Comparison of ENCODE assay signal across 23 mouse cellular contexts in genomic region chr14:61721302-61721701, GRCm38 (mm10).
A peak's percentile ranks its signal among the peaks of the same experiment; 100 is the strongest.
DNase-seq lines count a peak whose midpoint lies in the region; ATAC-seq and TF ChIP-seq lines count a peak whose summit lies in the region.
"Had no signal": no experiment of that assay in that cellular context is flagged by ENCODE, and none has a peak within 500 bp of the region (broad histone marks: within the 10 kb centered on the region; RNA-seq: fewer than 3 reads in every experiment).

No protein-coding gene starts in this region.

- H3K4me3 ChIP-seq in heart, embryonic 12.5 days: no peak overlapping the region
- no peak overlapping the region for H3K4me3 ChIP-seq in hindbrain, postnatal 0 days (ENCODE audit: low read length)
- no peak overlapping the region for H3K4me3 ChIP-seq in hindbrain, embryonic 13.5 days
- H3K4me3 ChIP-seq in midbrain, postnatal 0 days (ENCODE audit: low read depth, low read length): no peak overlapping the region
- H3K4me3 ChIP-seq in midbrain, embryonic 15.5 days: no peak overlapping the region
- H3K4me3 ChIP-seq: forebrain, embryonic 10.5 days; heart, embryonic 10.5 days; intestine, embryonic 15.5 days had no signal

- ATAC-seq in heart, embryonic 12.5 days (ENCODE audit: insufficient number of reproducible peaks, low FRiP score): no peak
- no peak for ATAC-seq in hindbrain, postnatal 0 days
- no peak for ATAC-seq in hindbrain, embryonic 13.5 days (ENCODE audit: low FRiP score)
- ATAC-seq in midbrain, postnatal 0 days (ENCODE audit: low FRiP score): no peak
- ATAC-seq in midbrain, embryonic 15.5 days (replicated peaks): no peak
- ATAC-seq: forebrain, embryonic 14.5 days; intestine, embryonic 15.5 days; Patski had no signal

- no peaks in the 10 kb centered on the region for H3K36me3 ChIP-seq in heart, embryonic 12.5 days
- no peaks in the 10 kb centered on the region for H3K36me3 ChIP-seq in hindbrain, postnatal 0 days (ENCODE audit: insufficient read depth, low read length)
- no peaks in the 10 kb centered on the region for H3K36me3 ChIP-seq in hindbrain, embryonic 13.5 days
- H3K36me3 ChIP-seq in midbrain, postnatal 0 days (ENCODE audit: insufficient read depth, low read length): no peaks in the 10 kb centered on the region
- no peaks in the 10 kb centered on the region for H3K36me3 ChIP-seq in midbrain, embryonic 15.5 days (replicated peaks)
- H3K36me3 ChIP-seq: forebrain, embryonic 10.5 days; G1E; heart, embryonic 10.5 days; intestine, embryonic 15.5 days had no signal

- DNase-seq in heart, adult 11 months: peak; percentile 66
- DNase-seq in hindbrain, postnatal 0 days (ENCODE audit: low spot score): no peak
- no peak for DNase-seq in midbrain, postnatal 0 days (ENCODE audit: low spot score)
- DNase-seq: adrenal gland, postnatal 10 days; adrenal gland, postnatal 36 days; B cell, adult 2 months; cerebellum, adult 18-20 months; cerebellum, adult 9-10 months; cerebellum, postnatal 14 days; gastrocnemius, postnatal 10 days; gastrocnemius, postnatal 36 days; kidney, adult 11 months had no signal

- no peak overlapping the region for H3K9ac ChIP-seq in heart, embryonic 12.5 days
- no peak overlapping the region for H3K9ac ChIP-seq in hindbrain, postnatal 0 days (replicated peaks; ENCODE audit: low read length)
- no peak overlapping the region for H3K9ac ChIP-seq in hindbrain, embryonic 13.5 days
- no peak overlapping the region for H3K9ac ChIP-seq in midbrain, postnatal 0 days (replicated peaks; ENCODE audit: low read length, poor library complexity, severe bottlenecking)
- no peak overlapping the region for H3K9ac ChIP-seq in midbrain, embryonic 15.5 days
- H3K9ac ChIP-seq: hindbrain, embryonic 14.5 days; intestine, embryonic 15.5 days had no signal

- no peaks in the 10 kb centered on the region for H3K4me1 ChIP-seq in heart, embryonic 12.5 days (replicated peaks)
- no peaks in the 10 kb centered on the region for H3K4me1 ChIP-seq in hindbrain, postnatal 0 days (ENCODE audit: insufficient read depth, low read length)
- H3K4me1 ChIP-seq in hindbrain, embryonic 13.5 days (replicated peaks): peaks cover 3% of the 10 kb centered on the region; the same call in 1 of the 2 replicates
- no peaks in the 10 kb centered on the region for H3K4me1 ChIP-seq in midbrain, postnatal 0 days (ENCODE audit: insufficient read depth, low read length)
- no peaks in the 10 kb centered on the region for H3K4me1 ChIP-seq in midbrain, embryonic 15.5 days
- H3K4me1 ChIP-seq: heart, embryonic 10.5 days; intestine, embryonic 15.5 days had no signal

- no peaks in the 10 kb centered on the region for H3K9me3 ChIP-seq in heart, embryonic 12.5 days (replicated peaks)
- no peaks in the 10 kb centered on the region for H3K9me3 ChIP-seq in hindbrain, postnatal 0 days (ENCODE audit: low read length)
- H3K9me3 ChIP-seq in hindbrain, embryonic 13.5 days: no peaks in the 10 kb centered on the region
- no peaks in the 10 kb centered on the region for H3K9me3 ChIP-seq in midbrain, postnatal 0 days (ENCODE audit: low read length)
- no peaks in the 10 kb centered on the region for H3K9me3 ChIP-seq in midbrain, embryonic 15.5 days
- H3K9me3 ChIP-seq: G1E; intestine, embryonic 15.5 days had no signal

- no peaks in the 10 kb centered on the region for H3K27me3 ChIP-seq in heart, embryonic 12.5 days (replicated peaks)
- no peaks in the 10 kb centered on the region for H3K27me3 ChIP-seq in hindbrain, postnatal 0 days (ENCODE audit: insufficient read depth, low read length)
- no peaks in the 10 kb centered on the region for H3K27me3 ChIP-seq in hindbrain, embryonic 13.5 days
- no peaks in the 10 kb centered on the region for H3K27me3 ChIP-seq in midbrain, postnatal 0 days (ENCODE audit: insufficient read depth, low read length)
- H3K27me3 ChIP-seq in midbrain, embryonic 15.5 days (replicated peaks): no peaks in the 10 kb centered on the region
- H3K27me3 ChIP-seq: CH12.LX; intestine, embryonic 15.5 days; Patski had no signal

- no peak overlapping the region for H3K4me2 ChIP-seq in heart, embryonic 12.5 days
- H3K4me2 ChIP-seq in hindbrain, postnatal 0 days (ENCODE audit: low read depth, low read length): no peak overlapping the region
- no peak overlapping the region for H3K4me2 ChIP-seq in hindbrain, embryonic 13.5 days
- H3K4me2 ChIP-seq in midbrain, postnatal 0 days (ENCODE audit: low read depth, low read length, poor library complexity, severe bottlenecking): no peak overlapping the region
- H3K4me2 ChIP-seq in midbrain, embryonic 15.5 days: no peak overlapping the region
- H3K4me2 ChIP-seq: hindbrain, embryonic 14.5 days; intestine, embryonic 15.5 days had no signal

- 83% methylated on average over 4 of the region's 4 CpGs for WGBS in heart, embryonic 12.5 days
- 76% methylated on average over 4 of the region's 4 CpGs for WGBS in hindbrain, postnatal 0 days
- 96% methylated on average over 4 of the region's 4 CpGs for WGBS in hindbrain, embryonic 13.5 days
- WGBS in midbrain, postnatal 0 days: 83% methylated on average over 4 of the region's 4 CpGs
- 87% methylated on average over 4 of the region's 4 CpGs for WGBS in midbrain, embryonic 15.5 days

- TF ChIP-seq CTCF in hindbrain, postnatal 0 days (IDR thresholded peaks at IDR 0.05; ENCODE audit: low read depth): 0 out of 2 replicates have a peak, but pooled peaks have one; percentile 5
- TF ChIP-seq CTCF in midbrain, postnatal 0 days (IDR thresholded peaks at IDR 0.05): peak; percentile 44; the same call in 1 of the 2 replicates

- H3K27ac ChIP-seq in heart, embryonic 12.5 days (ENCODE audit: poor library complexity, severe bottlenecking): no peak overlapping the region
- H3K27ac ChIP-seq in hindbrain, postnatal 0 days: no peak overlapping the region
- no peak overlapping the region for H3K27ac ChIP-seq in hindbrain, embryonic 13.5 days
- H3K27ac ChIP-seq in midbrain, postnatal 0 days (ENCODE audit: low read depth, low read length): no peak overlapping the region
- H3K27ac ChIP-seq in midbrain, embryonic 15.5 days: no peak overlapping the region
- H3K27ac ChIP-seq: forebrain, embryonic 10.5 days; heart, embryonic 10.5 days; hindbrain, embryonic 14.5 days; intestine, embryonic 15.5 days had no signal
